Mouse (Mus musculus) mesoderm, embryonic 11.5 days (tissue): Measurements from ENCODE around the gene Chpf.

Experiments used
- DNase-seq: peaks from one replicate; pipeline ENCODE4 v3.0.0-alpha.2; 2012; ENCODE audit warnings: low read depth, low spot score

The Chpf gene

DNA sequence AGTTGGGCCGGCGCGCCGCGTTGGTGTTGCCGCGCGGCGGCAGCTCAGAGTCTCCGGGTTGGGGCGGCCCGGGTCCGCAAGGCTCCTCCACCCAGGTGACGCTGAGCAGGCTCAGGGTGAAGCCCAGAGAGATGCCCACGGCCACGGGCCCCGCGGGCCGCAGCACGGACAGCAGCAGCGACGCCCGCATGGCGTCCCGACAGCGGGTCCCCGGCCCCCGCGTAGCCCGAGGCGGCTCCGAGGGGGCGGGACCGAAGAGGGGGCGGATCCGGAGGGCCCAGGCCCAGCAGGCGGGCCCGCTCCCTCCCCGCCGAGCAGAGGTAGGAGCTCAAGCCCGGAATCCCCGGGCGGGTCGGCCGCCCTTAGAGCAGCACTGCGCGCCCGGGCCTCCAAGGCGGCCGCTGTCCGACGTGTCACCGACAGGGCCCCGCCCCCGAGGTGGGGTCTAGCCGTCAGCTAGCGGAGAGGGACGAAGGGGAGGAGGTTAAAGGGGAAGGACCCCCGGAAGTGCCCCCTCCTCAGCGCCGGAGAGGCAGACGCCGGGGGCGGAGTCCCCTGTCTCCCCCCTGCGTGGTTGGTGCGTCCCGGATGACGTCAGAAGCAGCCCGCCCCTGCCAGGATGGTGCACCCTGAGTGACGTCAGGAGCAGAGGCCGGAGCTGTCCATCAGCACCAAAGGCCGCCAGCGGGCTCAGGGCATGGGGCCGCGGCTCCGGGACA is at the start of gene Chpf, which contains the start of gene Tmem198:
Gene Chpf, minus strand, starts transcription at position 392 of the 719 bp plus-strand sequence.
Gene Tmem198, plus strand, starts transcription at position 617 of the 719 bp plus-strand sequence.
- peak; percentile 98 for DNase-seq

DNA sequence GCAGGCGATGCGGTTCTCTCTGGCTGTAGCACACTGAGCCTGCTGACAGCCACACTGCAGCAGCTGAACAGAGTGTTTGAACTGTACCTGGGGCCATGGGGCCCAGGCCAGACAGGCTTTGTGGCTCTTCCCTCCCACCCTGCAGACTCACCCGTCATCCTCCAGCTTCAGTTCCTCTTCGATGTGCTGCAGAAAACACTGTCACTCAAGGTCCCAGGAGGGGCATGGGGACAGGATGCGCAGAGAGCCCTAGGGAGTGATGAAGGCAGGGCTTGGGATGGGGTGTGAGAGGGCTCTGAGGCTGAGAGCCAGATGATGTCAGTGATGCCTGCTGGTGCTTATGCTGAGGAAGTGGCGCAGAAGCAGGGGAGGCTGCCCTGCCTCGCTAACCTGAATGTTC is 45.6 kb upstream of the Chpf start:
- DNase-seq, result no peak

DNA sequence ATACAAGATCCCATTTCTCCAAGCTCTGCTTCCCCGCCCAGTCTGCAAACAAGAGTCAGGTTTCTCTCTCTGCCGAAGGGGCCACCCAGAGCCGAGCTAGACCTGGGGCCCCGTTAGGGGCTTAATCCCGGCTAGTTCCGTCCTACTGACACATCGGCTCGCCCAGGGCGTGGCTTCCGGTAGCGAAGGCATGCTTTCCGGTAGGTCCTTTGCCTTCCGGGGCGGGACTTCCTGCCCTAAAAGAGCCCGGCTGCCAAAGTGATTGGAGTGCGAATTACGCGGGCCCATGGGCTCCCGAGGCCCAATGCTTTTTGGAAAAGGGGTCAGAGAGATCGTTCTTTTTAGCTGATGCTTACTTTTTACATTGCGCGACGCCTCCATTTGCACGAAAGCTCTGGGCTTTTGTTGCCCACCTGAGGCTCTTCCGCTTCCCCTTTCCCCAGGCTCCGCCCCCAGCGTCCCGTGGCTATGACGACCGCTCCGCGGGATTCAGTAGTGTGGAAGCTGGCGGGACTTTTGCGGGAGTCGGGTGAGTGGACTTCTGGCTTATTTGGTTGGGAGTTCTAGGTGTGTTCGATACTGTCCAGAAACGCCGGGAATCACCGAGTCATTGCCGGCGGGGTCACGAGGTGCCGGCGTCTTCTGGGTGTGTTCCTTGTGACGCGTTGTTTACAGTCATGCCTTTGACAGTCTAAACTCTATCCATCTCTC is 42.4 kb upstream of the Chpf start, which contains the start of gene Stk11ip:
Gene Stk11ip, plus strand, starts transcription at position 209 of the 711 bp plus-strand sequence.
- peak; percentile 95 for DNase-seq

DNA sequence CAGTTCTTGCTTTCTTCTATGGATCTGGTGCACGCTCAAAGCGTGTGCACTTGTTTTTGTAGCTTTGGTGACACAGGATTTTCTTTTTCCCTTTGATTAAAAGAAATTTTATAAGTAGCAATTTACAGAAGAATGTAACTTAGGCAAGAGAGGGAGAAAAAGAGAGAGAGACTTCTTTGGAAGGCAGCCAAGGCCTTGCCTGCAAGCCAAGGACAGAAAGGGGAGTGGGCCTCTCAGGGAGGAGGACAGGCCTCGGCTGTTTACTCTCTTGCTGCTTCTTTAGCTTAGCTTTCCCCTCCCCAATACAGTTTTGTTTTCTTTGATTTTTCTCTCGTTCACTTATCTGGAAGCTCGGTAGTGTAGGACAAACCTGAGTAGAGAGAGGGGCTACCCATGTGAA is 40.5 kb upstream of the Chpf start:
- no peak for DNase-seq

DNA sequence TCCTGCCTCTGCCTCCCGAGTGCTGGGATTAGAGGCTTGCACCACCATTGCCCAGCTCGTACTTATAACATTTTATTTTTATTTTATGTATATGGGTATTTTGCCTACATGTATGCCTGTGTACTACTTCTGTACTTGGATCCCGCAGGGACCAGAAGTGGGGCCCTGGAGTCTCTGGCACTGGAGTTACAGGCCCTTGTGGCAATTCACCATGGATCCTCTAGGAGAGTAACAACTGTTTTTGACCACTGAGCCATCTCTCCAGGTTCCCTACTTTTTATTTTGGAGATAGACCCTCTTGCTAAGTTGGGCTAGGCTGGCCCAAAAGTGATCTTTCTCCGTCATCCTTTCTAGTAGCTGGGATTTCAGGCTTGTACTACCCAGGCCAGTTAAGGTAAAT is 39.3 kb upstream of the Chpf start:
- DNase-seq, result no peak

DNA sequence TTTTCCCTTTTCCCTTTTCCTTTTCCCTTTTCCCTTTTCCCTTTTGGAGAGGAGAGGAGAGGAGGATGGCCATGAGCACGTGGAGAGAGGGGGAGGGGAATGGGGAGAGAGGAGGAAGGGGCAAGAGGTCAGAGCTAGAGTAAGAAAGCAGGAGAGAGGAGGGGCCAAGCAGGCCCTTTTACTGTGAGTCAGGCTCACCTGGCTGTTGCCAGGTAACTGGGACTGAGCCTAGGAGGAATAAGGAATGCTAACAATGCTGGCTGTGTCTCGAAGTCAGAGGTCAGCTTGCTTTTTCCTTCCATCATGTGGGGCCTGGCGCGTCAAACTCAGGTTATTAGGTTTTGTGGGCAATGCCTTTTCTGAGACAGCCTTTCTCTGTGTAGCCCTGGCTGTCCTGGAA is 38.9 kb upstream of the Chpf start:
- DNase-seq, result peak; percentile 43

DNA sequence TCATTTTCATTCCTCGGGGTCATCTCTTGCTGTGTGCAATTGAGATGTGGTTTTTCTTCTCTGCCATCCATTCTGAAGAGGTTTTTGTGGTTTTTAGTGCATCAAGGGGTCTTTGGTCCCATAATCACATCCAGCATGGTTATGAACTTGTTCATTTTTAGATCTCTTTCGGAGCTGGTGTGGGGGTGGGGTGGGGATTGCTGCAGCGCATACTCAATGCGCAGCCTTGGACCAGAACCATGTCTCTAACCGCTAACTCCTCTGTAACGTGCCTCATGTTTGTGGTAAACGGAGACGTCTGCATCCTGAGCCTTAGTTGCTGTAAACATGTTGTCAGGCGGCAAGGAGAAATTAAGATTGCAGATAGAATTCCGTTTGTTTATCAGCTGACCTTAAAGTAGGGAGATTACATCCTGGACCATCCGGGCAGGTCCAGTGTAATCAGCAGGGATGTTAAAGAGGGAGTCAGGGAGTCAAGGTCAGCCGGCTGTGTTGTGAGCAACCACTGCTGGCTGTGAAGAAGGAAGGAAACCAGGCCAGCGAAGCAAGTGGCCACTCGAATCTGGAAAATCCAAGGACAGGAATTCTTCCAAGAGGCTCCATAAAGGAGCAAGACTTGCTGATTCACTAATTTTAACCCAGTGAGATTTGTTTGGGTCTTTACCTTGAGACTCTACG is 37.7 kb upstream of the Chpf start:
- no peak for DNase-seq

DNA sequence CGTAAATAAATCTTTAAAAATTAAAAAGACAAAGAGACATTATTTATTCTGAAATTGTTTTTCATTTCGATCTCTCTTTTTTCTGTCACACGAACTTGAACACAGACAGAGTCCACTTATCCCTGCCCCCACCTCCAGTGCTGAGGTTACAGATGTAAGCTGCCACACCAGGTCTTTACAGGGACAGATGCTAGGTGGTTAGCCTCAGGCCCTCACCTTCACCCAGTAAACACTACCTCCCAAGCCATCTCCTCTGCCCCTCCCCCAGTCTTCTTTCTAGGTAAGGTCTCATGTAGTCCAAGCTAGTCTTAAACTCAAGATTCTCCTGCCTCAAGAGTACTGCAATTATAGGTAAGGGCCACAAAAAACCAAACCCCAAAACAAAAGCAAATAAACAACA is 33.4 kb upstream of the Chpf start:
- DNase-seq, result no peak

DNA sequence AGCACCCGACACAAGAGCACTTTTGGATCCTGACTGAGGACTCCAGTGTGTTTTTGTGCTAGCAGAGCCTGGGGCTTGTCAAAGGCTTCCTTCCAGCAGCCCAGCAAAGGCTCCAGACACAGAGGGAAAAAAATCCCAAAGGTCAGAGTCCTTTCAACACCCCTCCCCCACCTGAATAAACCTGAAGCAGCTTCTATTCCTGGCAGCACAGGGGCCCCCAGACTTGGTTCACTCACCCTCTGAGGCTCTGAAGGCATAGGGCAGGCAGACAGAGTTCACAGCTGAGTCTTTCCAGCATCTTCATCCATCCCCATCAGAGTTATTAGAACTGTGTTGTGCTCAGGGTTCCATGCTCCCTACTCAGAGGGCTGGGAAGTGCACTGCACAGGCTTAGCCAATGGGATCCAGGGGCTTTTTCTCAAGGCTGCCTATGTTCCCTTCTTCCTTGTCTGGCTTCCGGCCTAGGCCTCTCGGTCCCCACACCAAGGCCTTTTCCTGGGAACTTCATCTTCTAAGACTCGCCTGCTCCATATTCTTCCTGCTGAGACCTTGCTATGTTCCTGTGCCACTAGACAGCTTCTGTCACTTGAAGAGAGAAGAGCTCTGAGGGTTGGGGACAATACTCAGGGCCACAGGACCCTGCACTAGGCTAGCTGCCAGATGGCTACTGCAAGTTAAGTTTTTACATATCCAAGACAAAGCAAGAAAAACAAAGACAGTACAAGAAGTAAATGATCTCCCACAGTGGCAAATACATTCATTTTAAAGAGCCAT is 32.5 kb upstream of the Chpf start:
- no peak for DNase-seq

DNA sequence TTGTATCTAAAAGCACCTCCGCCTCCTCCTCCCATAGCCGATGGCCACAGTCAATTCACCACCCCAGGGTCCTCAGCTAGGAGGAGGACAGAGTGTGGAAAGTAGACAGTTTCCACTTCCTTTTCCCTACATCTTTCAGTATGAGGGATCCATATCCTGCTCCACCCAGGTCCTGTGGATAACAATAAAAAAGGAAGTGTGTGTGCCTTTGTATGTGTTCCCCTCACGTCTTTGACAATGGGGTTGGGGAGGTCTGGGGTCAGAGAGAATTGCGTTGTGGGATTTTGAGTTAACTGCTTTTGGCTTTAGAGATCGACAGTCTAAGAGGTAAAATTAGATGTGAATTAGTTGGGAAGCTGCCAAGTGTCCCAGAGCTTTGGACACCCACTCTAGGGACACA is 31.0 kb upstream of the Chpf start:
- no peak for DNase-seq

DNA sequence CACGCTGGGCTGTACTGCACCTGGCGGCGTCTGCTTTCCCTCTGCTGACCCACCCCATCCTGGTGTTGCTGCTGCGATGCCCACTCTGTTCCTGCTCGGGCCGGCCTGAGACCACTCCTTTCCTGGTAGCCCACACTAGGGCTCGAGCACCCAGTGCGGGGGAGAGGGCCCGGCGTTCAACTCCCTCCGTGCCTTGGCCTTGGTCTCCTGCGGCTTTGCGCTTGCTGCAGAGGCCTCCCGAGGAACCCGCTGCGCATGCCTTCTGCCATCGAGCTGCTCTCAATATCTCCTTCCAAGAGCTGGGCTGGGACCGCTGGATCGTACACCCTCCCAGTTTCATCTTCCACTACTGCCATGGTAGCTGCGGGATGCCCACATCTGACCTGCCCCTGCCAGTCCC is 30.5 kb upstream of the Chpf start:
- DNase-seq, result no peak

DNA sequence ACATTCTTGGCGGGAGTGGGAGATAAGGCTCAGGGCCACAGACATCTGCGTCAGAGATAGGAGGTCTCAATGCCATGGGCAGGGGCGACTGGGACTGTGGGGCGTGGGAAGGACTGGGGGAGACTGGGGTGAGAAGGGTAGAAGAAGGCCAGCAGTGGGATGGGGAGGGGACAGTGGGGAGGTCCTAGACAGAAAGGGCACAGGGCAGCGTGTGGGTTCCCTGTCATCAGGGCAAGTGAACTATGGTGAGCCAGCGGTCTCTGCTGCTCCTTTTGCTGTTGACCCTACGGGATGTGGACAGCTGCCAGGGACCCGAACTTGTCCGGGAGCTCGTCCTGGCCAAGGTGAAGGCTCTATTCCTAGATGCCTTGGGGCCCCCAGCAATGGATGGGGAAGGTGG is 27.9 kb upstream of the Chpf start, which contains the start of gene Inha:
Gene Inha, plus strand, starts transcription at position 72 of the 400 bp plus-strand sequence.
- DNase-seq, result no peak

DNA sequence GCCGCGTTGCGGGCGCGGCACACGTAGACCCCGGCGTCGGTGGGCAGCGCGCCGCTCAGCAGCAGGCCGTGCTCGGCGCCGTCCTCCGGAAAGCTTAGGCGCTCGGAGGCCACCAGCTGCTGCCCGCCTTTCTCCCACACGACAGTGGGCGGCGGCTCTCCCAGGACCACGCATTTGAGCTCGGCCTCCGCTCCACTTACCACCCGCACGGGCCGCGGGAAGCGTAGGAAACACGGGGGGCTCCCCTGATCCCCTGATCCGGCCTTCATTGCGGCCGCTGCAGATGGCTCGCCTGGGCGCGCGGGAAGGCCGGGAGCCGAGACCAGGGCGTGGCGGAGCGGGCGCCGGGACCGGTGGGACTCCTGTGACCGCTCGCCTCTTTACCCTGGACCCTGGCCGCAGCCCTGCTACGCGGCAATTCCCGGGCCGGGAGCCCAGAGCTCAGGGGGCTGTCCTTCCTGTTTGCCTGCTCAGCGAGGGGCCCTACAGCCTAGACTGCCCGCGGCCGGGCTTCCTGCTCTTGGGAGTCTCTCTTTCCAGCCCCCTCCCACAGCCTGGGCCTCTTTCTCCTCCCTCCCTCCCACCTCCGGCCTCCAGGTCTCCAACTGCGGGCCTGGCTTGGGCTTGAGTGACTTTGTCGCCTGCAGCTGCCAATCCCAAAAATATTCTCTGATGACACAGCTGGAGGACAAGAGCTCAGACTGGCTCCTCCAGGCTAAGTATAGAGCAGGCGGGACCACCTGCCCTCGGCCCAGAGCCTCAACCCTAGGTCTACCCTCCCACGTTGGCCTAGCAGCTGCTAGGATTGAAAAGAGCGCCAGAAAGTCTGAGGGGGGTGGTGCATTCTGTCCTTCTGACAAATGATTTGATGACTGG is 27.1 kb upstream of the Chpf start, which contains the start of gene Obsl1:
Gene Obsl1, minus strand, starts transcription at position 497 of the 876 bp plus-strand sequence.
- peak; percentile 83 for DNase-seq

DNA sequence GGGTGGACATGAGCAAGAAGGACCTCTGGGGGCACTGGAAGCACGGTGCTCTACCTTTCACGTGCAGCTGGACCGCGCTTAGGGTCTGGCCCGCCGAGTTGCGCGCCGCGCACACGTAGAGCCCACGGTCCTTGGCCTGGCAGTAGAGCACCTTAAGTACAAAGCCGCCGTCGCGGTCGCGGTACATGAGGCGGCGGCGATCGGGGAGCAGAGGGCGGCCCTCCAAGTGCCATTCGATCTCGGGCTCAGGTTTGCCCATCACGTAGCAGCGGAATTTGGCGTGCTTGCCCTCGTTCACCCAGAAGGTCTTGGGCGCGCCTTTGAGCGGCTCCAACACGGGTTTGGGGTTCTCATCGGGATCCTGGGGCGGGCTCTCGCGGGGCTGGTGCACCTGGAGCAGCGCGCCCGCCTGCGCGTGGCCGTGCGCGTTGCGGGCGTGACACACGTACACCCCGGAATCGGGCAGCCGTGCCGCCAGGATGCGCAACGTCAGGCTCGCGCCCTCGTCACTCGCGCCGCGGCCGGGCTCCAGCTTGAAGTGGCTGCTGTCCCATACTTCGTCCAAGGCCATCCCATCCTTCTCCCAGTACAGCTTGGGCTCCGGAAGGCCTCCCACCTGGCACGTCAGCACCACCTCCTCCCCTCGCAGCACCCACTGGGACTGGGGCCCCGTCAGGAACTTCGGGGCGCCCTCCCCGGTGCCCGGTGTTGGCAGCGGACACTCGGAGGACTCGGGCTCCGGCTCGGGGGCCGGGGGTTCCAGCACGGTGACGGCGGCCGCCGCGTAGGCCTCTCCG is 26.2 kb upstream of the Chpf start:
- peak; percentile 59 for DNase-seq

DNA sequence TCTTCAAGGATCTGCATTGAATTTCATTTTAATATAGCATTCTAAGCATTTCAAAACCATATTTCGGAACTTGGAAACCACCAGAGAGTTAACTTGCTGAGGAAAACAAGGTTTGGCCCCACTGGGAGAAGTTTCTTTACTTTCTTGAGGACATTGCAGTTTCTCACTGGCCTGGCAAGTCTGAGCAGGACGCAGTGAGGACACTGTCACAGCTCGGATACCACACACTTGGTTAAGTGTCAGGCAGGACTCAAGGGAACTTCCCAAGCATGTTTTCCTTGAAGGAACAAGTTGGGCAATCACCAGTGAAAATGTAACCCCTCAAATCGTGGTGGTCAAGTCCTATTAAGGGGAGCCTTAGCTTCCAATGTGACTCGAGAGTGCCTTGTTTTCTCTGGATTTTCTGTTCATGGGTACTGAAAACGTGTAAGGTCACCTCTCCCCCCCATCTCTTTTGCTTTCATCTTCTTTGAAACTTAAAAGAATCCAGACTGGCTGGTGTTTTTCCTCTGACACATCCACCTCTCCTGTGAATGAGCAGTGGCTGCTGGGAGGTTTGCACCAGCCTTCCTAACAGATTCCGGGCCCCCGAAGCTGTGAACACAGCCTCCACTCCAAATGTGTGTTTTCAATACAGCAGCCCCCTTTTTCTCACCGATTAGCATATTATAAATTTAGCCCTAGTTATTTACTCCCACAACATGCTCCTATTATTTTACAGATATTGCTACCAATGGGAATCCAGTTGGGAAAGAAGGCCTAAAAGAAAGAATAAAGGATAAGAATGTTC is 25.3 kb upstream of the Chpf start:
- no peak for DNase-seq

DNA sequence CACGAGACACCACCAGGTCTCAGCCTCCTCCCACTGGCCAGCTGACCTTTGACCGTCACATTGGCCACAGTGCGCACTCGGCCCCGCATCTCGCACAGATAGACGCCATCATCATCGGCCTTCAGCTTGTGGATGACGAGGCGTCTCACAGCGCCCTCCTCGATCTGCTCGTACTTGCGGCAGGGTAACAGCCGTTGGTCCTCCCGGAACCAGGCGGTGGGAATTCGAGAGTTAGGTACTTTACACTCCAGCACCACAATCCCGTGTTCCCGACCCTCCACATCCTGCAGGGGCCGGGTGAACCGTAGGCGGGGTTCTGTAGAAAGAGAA is 24.5 kb upstream of the Chpf start:
- no peak for DNase-seq

DNA sequence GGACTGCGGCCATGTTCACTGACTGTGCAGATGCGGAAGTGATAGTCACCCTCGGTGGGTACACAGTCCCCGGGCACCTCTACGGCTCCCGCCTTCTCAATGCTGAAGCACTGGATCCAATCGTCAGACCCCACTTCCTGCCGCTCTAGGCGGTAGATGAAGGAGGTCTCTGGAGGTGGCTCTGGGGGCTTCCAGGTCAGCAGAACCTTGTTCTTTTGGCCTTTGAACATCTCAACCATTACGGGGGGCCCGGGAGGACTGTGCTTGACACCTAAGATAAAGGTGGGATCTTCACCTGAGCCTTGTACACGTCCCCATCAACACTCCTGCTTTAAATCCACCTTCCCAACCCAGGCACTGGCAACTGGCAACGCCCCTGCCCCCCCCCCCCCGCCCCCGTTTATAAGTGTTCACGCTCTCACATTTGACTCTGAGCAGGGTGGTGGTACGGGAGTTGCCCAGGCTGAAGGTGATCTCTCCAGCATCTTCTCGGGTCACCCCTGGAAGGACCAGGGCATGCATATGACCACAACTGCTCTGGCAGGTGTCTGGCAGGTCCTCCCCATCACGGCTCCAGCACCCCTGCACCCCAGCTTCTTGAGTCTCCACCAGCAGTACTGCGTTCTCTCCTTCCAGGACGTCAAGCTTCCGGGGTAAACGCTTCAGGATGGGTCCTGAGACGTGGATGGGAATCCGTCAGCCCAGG is 24.0 kb upstream of the Chpf start:
- DNase-seq, result no peak

DNA sequence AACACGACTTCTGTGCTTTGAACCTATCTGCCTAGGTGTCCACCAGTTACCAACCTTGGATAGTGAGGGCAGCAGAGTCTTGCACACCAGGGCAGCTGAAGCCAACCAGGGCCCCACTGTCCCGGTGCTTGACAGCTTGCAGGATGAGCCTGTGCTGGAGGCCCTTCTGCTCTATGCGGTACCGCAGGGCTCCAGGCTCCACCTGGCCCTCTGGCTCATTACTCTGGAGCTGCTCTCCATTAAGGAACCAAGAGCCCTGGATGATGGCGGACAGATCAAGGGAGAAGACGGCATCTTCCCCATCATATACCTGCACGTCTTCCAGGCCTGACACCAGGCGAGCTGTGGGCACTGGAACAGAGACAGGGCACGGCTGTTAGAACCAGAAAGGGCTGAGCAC is 22.8 kb upstream of the Chpf start:
- no peak for DNase-seq
